Mouse (Mus musculus) CH12.LX (cell line): ENCODE data around the gene Med7. TPM values are rescaled to one million over a fixed set of nuclear protein-coding genes. Genes with fewer than 3 reads are reported as not detected.
A peak's percentile ranks its signal among the peaks of the same experiment; 100 is the strongest.

Experiments
- DNase-seq: peaks from one replicate; pipeline ENCODE4 v3.0.0-alpha.2; 2013; ENCODE audit errors: extremely low read depth
- H3K27ac ChIP-seq: 2 replicates; pipeline ENCODE4 v1.5.1; 2012; ENCODE audit warnings: low read depth, mild to moderate bottlenecking, control low read depth, moderate library complexity; ENCODE audit not compliant: insufficient read depth
- H3K27me3 ChIP-seq: replicated peaks from 2 replicates; pipeline ENCODE3; 2012; ENCODE audit warnings: inconsistent platforms
- H3K36me3 ChIP-seq, 2 experiments: replicated peaks in 1 of 2; 2 replicates each; pipeline versions ENCODE3 to v1.6.1; 2012; ENCODE audit warnings: inconsistent platforms in 1 of 2, low read length in 1 of 2, mild to moderate bottlenecking in 1 of 2, mixed read lengths in 1 of 2, moderate library complexity in 1 of 2; ENCODE audit not compliant: control insufficient read depth in 1 of 2, insufficient read depth in 1 of 2
- H3K4me1 ChIP-seq, 2 experiments: 2 replicates each; pipeline ENCODE4 v1.6.1; 2012; ENCODE audit warnings: inconsistent platforms in 1 of 2, moderate library complexity in 1 of 2; ENCODE audit not compliant: insufficient read depth in 2 of 2, control insufficient read depth in 1 of 2
- H3K4me2 ChIP-seq: 2 replicates; pipeline ENCODE4 v1.6.1; 2012; ENCODE audit warnings: low read depth, mild to moderate bottlenecking, control low read depth; ENCODE audit not compliant: poor library complexity, insufficient read depth, severe bottlenecking
- H3K4me3 ChIP-seq, 3 experiments: fragments of 150-350 bp in 1 of 3; sonication (generic) in 1 of 3; replicated peaks in 1 of 3; 2 replicates each; pipeline versions ENCODE3 to v1.5.1; 2011 to 2012; ENCODE audit warnings: low read depth in 2 of 3, low read length in 2 of 3, mild to moderate bottlenecking in 2 of 3, moderate library complexity in 2 of 3, control low read depth in 1 of 3, improper control_type of control experiment in 1 of 3, inconsistent platforms in 1 of 3, mixed read lengths in 1 of 3; ENCODE audit not compliant: poor library complexity in 1 of 3
- H3K79me2 ChIP-seq: replicated peaks from 2 replicates; pipeline ENCODE4 v1.6.1; 2012; ENCODE audit warnings: mild to moderate bottlenecking, moderate library complexity; ENCODE audit not compliant: control insufficient read depth, poor library complexity, insufficient read depth, severe bottlenecking; ENCODE audit errors: extremely low read depth
- H3K9ac ChIP-seq: 2 replicates; pipeline ENCODE4 v1.6.1; 2012; ENCODE audit warnings: low read depth, mild to moderate bottlenecking, control low read depth, moderate library complexity; ENCODE audit not compliant: insufficient read depth
- H3K9me3 ChIP-seq: replicated peaks from 2 replicates; pipeline ENCODE3; 2012; ENCODE audit warnings: low read length, inconsistent platforms, mixed read lengths
- CHD1 ChIP-seq: IDR thresholded peaks from 2 replicates; pipeline ENCODE4 v1.6.1; 2012; ENCODE audit warnings: low read depth, low read length, improper control_type of control experiment, inconsistent platforms
- E2F4 ChIP-seq: IDR thresholded peaks from 2 replicates; pipeline ENCODE4 v1.6.1; 2011; ENCODE audit warnings: low read depth, low read length, improper control_type of control experiment; ENCODE audit not compliant: insufficient replicate concordance
- ELF1 ChIP-seq: IDR thresholded peaks from 2 replicates; pipeline ENCODE4 v1.6.1; 2014; ENCODE audit warnings: low read depth, mild to moderate bottlenecking, inconsistent platforms, low read length, improper control_type of control experiment
- EP300 ChIP-seq: IDR thresholded peaks from 2 replicates; pipeline ENCODE4 v1.6.1; 2011; ENCODE audit warnings: low read length, improper control_type of control experiment
- ETS1 ChIP-seq: conservative IDR thresholded peaks from 2 replicates; pipeline ENCODE4 v1.6.1; 2012; ENCODE audit warnings: low read depth, mild to moderate bottlenecking, inconsistent platforms, low read length, improper control_type of control experiment, moderate library complexity
- GABPA ChIP-seq: IDR thresholded peaks from 2 replicates; pipeline ENCODE4 v1.6.1; 2012; ENCODE audit warnings: low read depth, low read length, improper control_type of control experiment, inconsistent platforms; ENCODE audit not compliant: insufficient replicate concordance
- JUN ChIP-seq: IDR thresholded peaks from 2 replicates; pipeline ENCODE4 v1.6.1; 2011; ENCODE audit warnings: low read depth, mild to moderate bottlenecking, low read length, improper control_type of control experiment, moderate library complexity; ENCODE audit not compliant: insufficient read depth
- JUND ChIP-seq: conservative IDR thresholded peaks from 2 replicates; pipeline ENCODE4 v1.6.1; 2011; ENCODE audit warnings: low read depth, low read length, improper control_type of control experiment
- MEF2A ChIP-seq: IDR thresholded peaks from 2 replicates; pipeline ENCODE4 v1.6.1; 2014; ENCODE audit warnings: low read depth, mild to moderate bottlenecking, inconsistent platforms, low read length, improper control_type of control experiment, borderline replicate concordance
- NELFE ChIP-seq: IDR thresholded peaks from 2 replicates; pipeline ENCODE4 v1.6.1; 2011; ENCODE audit warnings: low read depth, low read length, improper control_type of control experiment
- NRF1 ChIP-seq: IDR thresholded peaks from 2 replicates; pipeline ENCODE4 v1.6.1; 2014; ENCODE audit warnings: low read depth, mild to moderate bottlenecking, inconsistent platforms, low read length, improper control_type of control experiment, moderate library complexity
- POLR2A ChIP-seq: IDR thresholded peaks from 2 replicates; pipeline ENCODE4 v1.6.1; 2011; ENCODE audit warnings: low read depth, mild to moderate bottlenecking, improper control_type of control experiment, low read length
- TBP ChIP-seq: conservative IDR thresholded peaks from 2 replicates; pipeline ENCODE4 v1.6.1; 2011; ENCODE audit warnings: low read depth, low read length, improper control_type of control experiment
- UBTF ChIP-seq: IDR thresholded peaks from 2 replicates; pipeline ENCODE4 v1.6.1; 2012; ENCODE audit warnings: low read depth, mild to moderate bottlenecking, inconsistent platforms, low read length, improper control_type of control experiment, moderate library complexity
- USF1 ChIP-seq: IDR thresholded peaks from 2 replicates; pipeline ENCODE4 v1.6.1; 2014; ENCODE audit warnings: low read depth, mild to moderate bottlenecking, inconsistent platforms, low read length, improper control_type of control experiment
- ZC3H11A ChIP-seq: IDR thresholded peaks from 2 replicates; pipeline ENCODE4 v1.6.1; 2012; ENCODE audit warnings: low read depth, mild to moderate bottlenecking, inconsistent platforms, low read length, improper control_type of control experiment
- ZKSCAN1 ChIP-seq: IDR thresholded peaks from 2 replicates; pipeline ENCODE4 v1.6.1; 2012; ENCODE audit warnings: low read depth, inconsistent platforms, low read length, improper control_type of control experiment, borderline replicate concordance
- ZNF384 ChIP-seq: IDR thresholded peaks from 2 replicates; pipeline ENCODE4 v1.6.1; 2012; ENCODE audit warnings: low read depth, low read length, improper control_type of control experiment, inconsistent platforms
- dilution Hi-C: fragments of 300-500 bp; cut with MboI; formaldehyde crosslinking; loops from 2 replicates; pipeline ENCODE4 v1.14.3; 2020; ENCODE audit warnings: low sequenced_read_pairs; ENCODE audit not compliant: extremely low pct_unique_long_range_greater_than_20kb, extremely low pct_ligation_motif_present
- in situ Hi-C: fragments of 300-500 bp; cut with MboI; formaldehyde crosslinking; loops from 3 replicates; pipeline ENCODE4 v1.14.3; 2019; ENCODE audit warnings: low sequenced_read_pairs, low pct_ligation_motif_present, low pct_unique_long_range_greater_than_20kb, mixed read lengths
- polyA plus RNA-seq: library from polyadenylated mRNA; unstranded; fragments of >175 nt; gene quantifications from 2 replicates; pipeline ENCODE4 v1.2.1, GENCODE M21; 2012; ENCODE audit warnings: low read depth; ENCODE audit not compliant: insufficient read length
- total RNA-seq, 2 experiments: library from RNA; depleted of rRNA; stranded (reverse); fragments of 300-350 nt in 1 of 2; fragments of >200 nt in 1 of 2; gene quantifications; 2 replicates each; pipeline ENCODE4 v1.2.3; 2012 to 2014

Gene Med7
- total and polyA plus RNA-seq, 3 experiments = 32.7 to 104 (median 59.9) TPM

GRCm38 (mm10) chr11:46387061-46387460 is 49.7 kb upstream of the Med7 start:
- Histone ChIP-seq H3K4me3 (no peak overlapping the region), H3K4me1 (peaks cover 30 to 73% of the 10 kb centered on the region in 2 experiments), H3K27me3 (no peaks in the 10 kb centered on the region), H3K36me3 (no peaks in the 10 kb centered on the region), H3K9me3 (peaks cover 1% of the 10 kb centered on the region), H3K9ac (peak overlapping the region; percentile 2; the same call in 1 of the 2 replicates), H3K4me2 (peak overlapping the region; percentile 45), H3K79me2 (no peaks in the 10 kb centered on the region), H3K27ac (peak overlapping the region; percentile 39; the same call in 1 of the 2 replicates)
- DNase-seq = no peak
- no peak for TF ChIP-seq ELF1
- in situ Hi-C loops (loop anchor here (5.0 kb wide), 1 partner anchor 50 kb away; the partner anchor contains the start of gene Med7), dilution Hi-C loops (no loop called here)

GRCm38 (mm10) chr11:46388438-46388837 is 48.3 kb upstream of the Med7 start:
- H3K4me2 ChIP-seq = no peak overlapping the region
- no peaks in the 10 kb centered on the region for H3K79me2 ChIP-seq
- peaks cover 32 to 67% of the 10 kb centered on the region in 2 experiments for H3K4me1 ChIP-seq
- TF ChIP-seq POLR2A (no peak), JUND (no peak)
- H3K36me3 ChIP-seq = no peaks in the 10 kb centered on the region
- in situ Hi-C loops = loop anchor here (5.0 kb wide), 1 partner anchor 49 kb away; the partner anchor contains the start of gene Med7
- no peak for DNase-seq
- dilution Hi-C loops = no loop called here
- H3K27ac ChIP-seq = no peak overlapping the region
- no peak overlapping the region for H3K9ac ChIP-seq
- no peaks in the 10 kb centered on the region for H3K27me3 ChIP-seq
- no peak overlapping the region for H3K4me3 ChIP-seq
- no peaks in the 10 kb centered on the region for H3K9me3 ChIP-seq

GRCm38 (mm10) chr11:46389336-46390117 is 47.2 kb upstream of the Med7 start, which contains the start of gene Itk:
Gene Itk (minus strand): TSS chr11:46389515.
- dilution Hi-C loops = no loop called here
- in situ Hi-C loops = loop anchor here (5.0 kb wide), 1 partner anchor 48 kb away; the partner anchor contains the start of gene Med7

More at GRCm38 (mm10) chr11:46389336-46390117, 47.2 kb upstream of the Med7 start, which contains the start of gene Itk:
- Histone ChIP-seq H3K79me2 (no peaks in the 10 kb centered on the region), H3K27ac (no peak within 1 kb of the TSS), H3K9me3 (no peaks in the 10 kb centered on the region)
- TF ChIP-seq ETS1 (no peak), POLR2A (no peak), ZNF384 (no peak), GABPA (no peak), E2F4 (no peak), JUN (no peak), TBP (no peak), USF1 (no peak), UBTF (no peak), NRF1 (no peak), CHD1 (no peak), MEF2A (no peak), ZC3H11A (no peak), ELF1 (no peak), EP300 (no peak), ZKSCAN1 (no peak), JUND (no peak), NELFE (no peak)
- TF ChIP-seq, all 38 proteins: peak for 0
- H3K4me1 ChIP-seq = peaks cover 32 to 65% of the 10 kb centered on the region in 2 experiments
- H3K36me3 ChIP-seq = no peaks in the 10 kb centered on the region
- DNase-seq = no peak
- no peak within 1 kb of the TSS for H3K4me2 ChIP-seq
- no peaks in the 10 kb centered on the region for H3K27me3 ChIP-seq
- H3K4me3 ChIP-seq = no peak within 1 kb of the TSS
- H3K9ac ChIP-seq = no peak within 1 kb of the TSS
